In genomic region chr3:121773336-121773735, GRCm38 (mm10) we compare ENCODE assay signal across 2 mouse cellular contexts. TPM values are rescaled to one million over a fixed set of nuclear protein-coding genes. Genes with fewer than 3 reads are reported as not detected.
"Had no signal": no experiment of that assay in that cellular context is flagged by ENCODE, and none has a peak within 500 bp of the region (broad histone marks: within the 10 kb centered on the region; RNA-seq: fewer than 3 reads in every experiment).

No protein-coding gene starts in this region.

RNA-seq across cellular contexts. Expression of gene F3, which starts 50.0 kb away (rescaled TPM):
- total RNA-seq: megakaryocyte, adult 5-6 weeks; monocyte, adult 5-6 weeks had no signal
